Mouse (Mus musculus): ENCODE measurements at regions not wholly inside any gene's neighbourhood (a gene's known extent, or its start where the extent isn't known, plus 50 kb on each side); places are given as distances from the start of the nearest gene placed in this dataset.

DNA sequence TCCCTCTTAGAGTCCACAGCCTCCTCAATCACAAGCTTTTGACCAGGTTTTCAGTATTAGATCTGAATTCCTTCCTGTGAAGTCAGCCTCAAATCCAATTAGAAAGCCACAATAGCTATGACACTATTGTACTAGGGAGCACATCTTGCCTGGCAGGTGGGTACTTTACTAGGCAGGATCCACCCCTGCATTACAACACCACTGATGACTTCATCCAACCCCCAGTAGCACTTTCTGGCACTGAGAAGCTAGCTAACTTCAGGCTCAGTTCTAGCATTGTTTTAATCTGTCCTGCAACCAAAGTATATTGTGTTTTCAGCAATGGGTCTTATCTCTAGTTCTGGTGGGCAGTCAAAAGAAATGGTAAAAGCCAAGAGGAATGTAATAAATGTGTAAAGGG, 64.2 kb upstream of the Cd93 start:
- DNase-seq (ENCODE audit: extremely low spot score, low spot score) = no peak

DNA sequence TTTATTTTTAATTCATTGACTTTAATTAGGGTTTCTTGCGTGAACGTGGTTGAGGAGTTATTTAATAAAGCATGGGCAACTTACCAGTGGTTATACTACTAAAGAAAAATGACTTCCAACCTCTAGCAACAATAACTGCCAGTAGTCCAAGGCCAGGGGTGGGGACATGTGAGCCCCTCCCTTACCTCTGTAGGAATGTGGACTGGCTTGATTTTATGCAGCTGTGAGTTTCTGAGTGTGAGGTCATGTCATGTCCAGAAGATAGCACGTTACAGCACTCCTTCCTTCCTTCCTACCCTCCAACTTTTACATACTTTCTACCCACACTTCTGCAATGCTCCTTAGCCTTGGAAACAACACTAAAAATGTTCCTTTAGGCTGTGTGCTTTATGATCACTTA, 63.6 kb upstream of the Cd93 start:
- no peak for DNase-seq (ENCODE audit: extremely low spot score, low spot score)

GRCm38 (mm10) chr2:148505651-148506050, 62.3 kb upstream of the Cd93 start:
- DNase-seq (ENCODE audit: extremely low spot score, low spot score) = no peak

DNA sequence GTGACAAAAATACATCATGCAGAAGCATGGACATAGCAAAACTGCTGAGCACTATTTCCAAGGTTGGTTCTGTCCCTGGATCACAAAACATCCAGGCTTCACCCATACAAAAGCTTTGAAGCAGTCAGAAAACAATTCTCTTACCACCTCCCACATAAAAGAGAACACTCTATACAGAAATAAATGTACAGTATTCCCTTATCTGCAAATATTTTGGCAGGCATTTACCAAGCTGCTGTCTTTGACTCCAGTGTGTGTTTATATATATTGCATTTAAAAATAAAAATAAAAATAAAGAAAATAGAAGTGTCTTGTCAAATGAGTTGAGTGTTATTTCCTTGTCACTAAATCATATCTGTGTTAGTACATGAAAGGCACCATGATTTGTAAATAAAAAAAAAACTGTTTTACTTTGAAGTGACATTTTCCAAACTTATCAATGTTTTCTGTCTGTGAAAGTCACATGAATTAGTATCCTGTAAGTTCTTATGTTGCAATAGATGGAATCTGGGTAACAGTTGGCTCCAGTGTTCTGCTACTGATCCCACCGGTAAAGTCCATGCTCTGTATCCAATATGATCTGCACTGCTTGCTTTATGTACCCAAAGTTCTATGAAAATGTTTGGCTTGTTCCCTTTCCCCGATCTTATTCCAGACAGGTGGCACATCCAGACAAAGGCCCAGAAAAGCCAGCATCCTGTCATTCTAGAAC, 59.9 kb upstream of the Cd93 start:
- no peak for DNase-seq (ENCODE audit: extremely low spot score, low spot score)

- DNase-seq (ENCODE audit: extremely low spot score, low spot score) = no peak
Observed at GRCm38 (mm10) chr2:148502321-148502720, 59.0 kb upstream of the Cd93 start.

- DNase-seq (ENCODE audit: extremely low spot score, low spot score) = no peak
Observed at GRCm38 (mm10) chr2:148500235-148500936, 57.0 kb upstream of the Cd93 start.

- no peak for DNase-seq (ENCODE audit: extremely low spot score, low spot score)
Observed at GRCm38 (mm10) chr2:148497452-148498302, 54.3 kb upstream of the Cd93 start.

DNA sequence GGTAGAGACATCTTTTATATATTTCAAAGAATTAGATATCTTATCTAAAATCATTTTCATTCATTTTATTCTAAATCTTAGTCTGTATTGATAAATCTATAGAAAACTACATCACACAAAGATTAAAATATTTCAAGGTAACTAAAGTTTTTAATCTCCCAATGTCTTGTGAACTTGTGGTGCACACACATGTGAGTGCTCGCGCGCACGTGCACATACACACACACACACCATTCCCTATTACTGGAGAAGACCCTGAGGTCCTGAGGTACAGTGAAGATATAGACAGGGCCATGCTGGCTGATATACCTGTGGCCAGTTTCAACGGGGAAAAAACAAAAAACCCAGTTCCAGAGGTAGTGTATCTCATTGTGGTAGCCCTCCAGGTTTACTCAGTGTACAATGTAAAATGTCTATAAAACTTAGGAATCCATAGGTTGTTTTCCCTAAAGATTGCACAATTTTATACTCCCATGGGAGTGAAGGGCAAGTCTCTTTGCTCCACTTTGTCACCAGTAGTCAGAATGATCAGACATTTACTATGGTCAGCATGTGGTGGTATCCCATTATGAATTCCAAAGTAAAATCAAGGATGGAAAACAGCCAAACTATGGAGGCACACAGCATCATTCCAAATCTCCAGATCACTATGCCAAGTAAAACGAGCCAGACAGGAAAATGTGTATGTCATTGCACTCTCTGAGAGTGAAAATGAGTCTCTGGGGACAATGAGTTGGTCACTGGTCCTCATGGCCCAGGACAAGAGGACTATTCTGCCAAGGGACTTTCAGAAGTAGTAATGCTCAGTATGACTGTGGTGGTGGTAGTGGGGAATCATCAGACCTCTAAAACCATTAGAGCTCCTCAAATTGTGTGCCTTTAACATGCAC, 53.0 kb upstream of the Cd93 start:
- DNase-seq (ENCODE audit: extremely low spot score, low spot score) = no peak

DNA sequence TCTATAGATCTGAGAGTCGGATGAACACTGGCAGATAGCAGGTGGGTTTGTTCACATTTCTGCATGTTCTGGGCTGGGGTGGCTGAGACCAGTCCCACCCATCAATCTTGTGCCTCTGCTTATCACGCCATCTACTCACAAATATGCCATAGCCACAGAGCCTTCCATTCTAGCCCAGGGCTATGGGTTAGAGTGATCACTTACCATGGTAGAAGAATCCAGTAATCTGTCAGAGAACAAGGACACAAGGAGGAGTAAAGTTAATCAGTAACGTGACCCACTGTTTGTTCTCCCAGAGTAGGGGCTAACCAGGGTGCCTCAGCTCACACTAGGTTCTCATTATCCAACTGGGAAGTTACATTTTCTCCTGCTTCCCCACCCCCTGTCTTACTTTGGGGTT, 52.1 kb upstream of the Cd93 start:
- no peak for DNase-seq (ENCODE audit: extremely low spot score, low spot score)

DNA sequence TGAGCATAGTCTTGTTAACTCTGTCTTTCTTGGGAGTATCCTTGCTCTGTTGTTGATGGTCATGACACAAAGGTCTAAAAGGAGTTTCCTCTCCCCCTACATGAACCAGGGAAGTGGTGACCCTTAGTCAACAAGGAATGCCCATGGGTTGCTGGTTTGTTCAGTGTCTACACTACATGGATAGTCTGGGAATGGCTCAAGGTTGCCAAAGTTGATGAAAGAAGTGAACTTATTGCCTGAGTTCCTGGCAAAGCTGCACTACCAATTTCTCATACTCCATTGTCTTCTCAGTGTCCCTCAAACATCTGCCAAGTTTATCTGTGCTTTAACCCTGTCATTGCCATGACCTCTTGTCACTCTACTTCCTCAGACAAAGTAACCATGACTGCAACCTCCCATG, 49.9 kb upstream of the Cd93 start:
- DNase-seq (ENCODE audit: extremely low spot score, low spot score) = no peak
